Mouse (Mus musculus): ENCODE data around the gene Ano10.

DNA sequence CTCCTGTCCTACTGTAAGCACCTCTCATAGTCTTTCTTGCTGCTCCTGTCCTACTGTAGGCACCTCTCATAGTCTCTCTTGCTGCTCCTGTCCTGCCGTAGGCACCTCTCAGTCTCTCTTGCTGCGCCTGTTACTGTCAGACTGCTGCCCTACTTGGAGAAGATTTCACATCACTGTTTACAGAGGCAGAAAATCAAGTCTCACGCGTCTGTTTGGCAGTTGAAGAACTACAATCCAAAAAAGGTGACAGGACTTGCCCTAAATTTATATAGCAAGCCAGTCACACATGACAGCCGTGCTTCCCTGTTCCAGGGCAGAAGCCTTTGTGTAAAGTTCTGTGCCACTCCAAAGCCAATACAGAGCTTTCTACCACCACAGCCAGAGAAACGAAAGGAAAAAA is 20.2 kb upstream of the Ano10 start:
- TF ChIP-seq POLR2A (IDR thresholded peaks at IDR 0.05; ENCODE audit: low read depth, low read length) (no peak), CTCF (IDR thresholded peaks at IDR 0.05; ENCODE audit: borderline replicate concordance, insufficient read depth, low read length) (no peak)

Data from embryonic fibroblast, embryonic 13.5 days (primary cell).